Mouse (Mus musculus): ENCODE measurements around the gene Pigv. TPM values are rescaled to one million over a fixed set of nuclear protein-coding genes. Genes with fewer than 3 reads are reported as not detected.

Pigv gene
- polyA plus RNA-seq, 1 experiment from 2014 or later, result 20.7 TPM

DNA sequence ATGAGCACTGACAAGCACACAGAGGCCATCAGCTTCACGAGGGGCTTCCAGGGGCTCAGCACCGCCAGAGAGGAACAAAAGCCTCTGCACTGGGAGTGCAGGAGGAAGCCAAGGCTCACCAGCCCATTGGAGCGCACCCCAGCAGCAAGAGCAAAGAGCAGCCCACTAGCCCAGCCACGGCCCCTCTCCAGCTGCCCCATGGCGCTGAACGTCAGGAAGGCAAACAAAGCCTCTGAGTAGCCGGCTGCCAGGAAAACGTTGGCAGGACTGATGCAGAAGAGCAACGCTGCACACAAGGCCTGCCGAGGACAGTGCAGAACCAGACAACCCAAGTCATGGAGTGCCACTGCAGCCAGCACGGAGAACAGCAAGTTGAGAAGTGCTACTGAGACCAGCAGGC is 7.3 kb downstream of the Pigv start:
- H3K4me1 ChIP-seq (replicated peaks; ENCODE audit: control insufficient read depth, insufficient read depth, low read length), result peaks cover 26% of the 10 kb centered on the region
- WGBS, result 36% methylated on average over 11 of the region's 11 CpGs
- H3K4me3 ChIP-seq (ENCODE audit: low read length), result no peak overlapping the region
- ATAC-seq (ENCODE audit: low read depth), result no peak
- H3K27ac ChIP-seq (ENCODE audit: low read length), result no peak overlapping the region
- no peak overlapping the region; the same call in 1 of the 2 replicates for H3K9ac ChIP-seq (ENCODE audit: low read length)
- H3K27me3 ChIP-seq (ENCODE audit: control insufficient read depth, insufficient read depth, low read depth, low read length), result no peaks in the 10 kb centered on the region
- no peaks in the 10 kb centered on the region for H3K9me3 ChIP-seq (ENCODE audit: control insufficient read depth, low read length)
- no peak overlapping the region for H3K4me2 ChIP-seq (ENCODE audit: low read depth, low read length)
- peaks cover 12% of the 10 kb centered on the region for H3K36me3 ChIP-seq (ENCODE audit: control insufficient read depth, insufficient read depth, low read length)

DNA sequence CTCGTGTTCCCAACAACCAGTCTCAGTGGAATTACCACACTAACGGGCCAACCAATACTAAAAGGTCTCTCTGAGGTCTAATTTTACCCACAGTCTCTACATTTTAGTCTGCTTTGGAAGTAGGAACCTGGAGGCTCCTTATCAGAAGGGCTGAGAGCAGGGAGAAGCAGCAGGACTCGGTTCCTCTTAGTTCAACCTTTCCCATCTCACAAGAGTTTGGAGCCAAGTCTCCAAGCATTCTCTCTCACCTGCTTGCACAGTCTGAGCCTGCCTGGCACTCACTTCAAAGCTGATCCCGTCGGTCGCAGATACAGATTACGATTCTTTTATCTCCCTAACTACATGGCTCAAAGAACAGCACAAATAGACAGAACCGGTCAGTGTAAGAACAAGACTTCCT is 9.5 kb downstream of the Pigv start:
- H3K9me3 ChIP-seq (ENCODE audit: control insufficient read depth, low read length), result no peaks in the 10 kb centered on the region
- H3K36me3 ChIP-seq (ENCODE audit: control insufficient read depth, insufficient read depth, low read length), result peaks cover 12% of the 10 kb centered on the region
- H3K4me2 ChIP-seq (ENCODE audit: low read depth, low read length), result no peak overlapping the region
- 71% methylated on average over 8 of the region's 8 CpGs for WGBS
- H3K27ac ChIP-seq (ENCODE audit: low read length), result no peak overlapping the region
- no peak for ATAC-seq (ENCODE audit: low read depth)
- H3K4me3 ChIP-seq (ENCODE audit: low read length), result no peak overlapping the region
- H3K9ac ChIP-seq (ENCODE audit: low read length), result no peak overlapping the region
- peaks cover 38% of the 10 kb centered on the region for H3K4me1 ChIP-seq (replicated peaks; ENCODE audit: control insufficient read depth, insufficient read depth, low read length)
- H3K27me3 ChIP-seq (ENCODE audit: control insufficient read depth, insufficient read depth, low read depth, low read length), result no peaks in the 10 kb centered on the region

DNA sequence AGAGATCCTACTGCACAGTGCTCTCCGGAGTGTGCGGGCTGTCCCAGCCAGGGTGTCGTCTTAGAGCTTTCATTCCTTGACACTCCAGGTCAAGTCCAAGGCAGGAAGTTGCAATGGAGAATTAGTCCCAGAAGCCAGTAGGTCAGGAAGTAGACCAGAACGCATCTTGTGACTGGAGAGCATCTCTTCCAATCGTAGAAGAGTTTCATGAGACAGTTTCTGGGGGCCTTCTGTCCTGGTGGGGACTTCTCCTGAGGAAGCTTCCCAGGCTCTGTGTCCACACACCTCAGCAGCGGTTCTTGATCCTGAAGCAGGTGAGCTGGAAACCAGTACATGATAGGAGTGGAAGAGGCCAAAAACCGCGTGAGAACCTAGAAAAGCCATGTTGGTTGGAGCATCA is 10.0 kb downstream of the Pigv start:
- Histone ChIP-seq H3K4me1 (replicated peaks; ENCODE audit: control insufficient read depth, insufficient read depth, low read length) (peaks cover 38% of the 10 kb centered on the region), H3K27ac (ENCODE audit: low read length) (no peak overlapping the region), H3K9ac (ENCODE audit: low read length) (no peak overlapping the region), H3K27me3 (ENCODE audit: control insufficient read depth, insufficient read depth, low read depth, low read length) (no peaks in the 10 kb centered on the region), H3K4me3 (ENCODE audit: low read length) (no peak overlapping the region), H3K4me2 (ENCODE audit: low read depth, low read length) (no peak overlapping the region), H3K9me3 (ENCODE audit: control insufficient read depth, low read length) (no peaks in the 10 kb centered on the region), H3K36me3 (ENCODE audit: control insufficient read depth, insufficient read depth, low read length) (peaks cover 12% of the 10 kb centered on the region; the same call in 1 of the 2 replicates)
- ATAC-seq (ENCODE audit: low read depth), result no peak
- 82% methylated on average over 8 of the region's 8 CpGs for WGBS

DNA sequence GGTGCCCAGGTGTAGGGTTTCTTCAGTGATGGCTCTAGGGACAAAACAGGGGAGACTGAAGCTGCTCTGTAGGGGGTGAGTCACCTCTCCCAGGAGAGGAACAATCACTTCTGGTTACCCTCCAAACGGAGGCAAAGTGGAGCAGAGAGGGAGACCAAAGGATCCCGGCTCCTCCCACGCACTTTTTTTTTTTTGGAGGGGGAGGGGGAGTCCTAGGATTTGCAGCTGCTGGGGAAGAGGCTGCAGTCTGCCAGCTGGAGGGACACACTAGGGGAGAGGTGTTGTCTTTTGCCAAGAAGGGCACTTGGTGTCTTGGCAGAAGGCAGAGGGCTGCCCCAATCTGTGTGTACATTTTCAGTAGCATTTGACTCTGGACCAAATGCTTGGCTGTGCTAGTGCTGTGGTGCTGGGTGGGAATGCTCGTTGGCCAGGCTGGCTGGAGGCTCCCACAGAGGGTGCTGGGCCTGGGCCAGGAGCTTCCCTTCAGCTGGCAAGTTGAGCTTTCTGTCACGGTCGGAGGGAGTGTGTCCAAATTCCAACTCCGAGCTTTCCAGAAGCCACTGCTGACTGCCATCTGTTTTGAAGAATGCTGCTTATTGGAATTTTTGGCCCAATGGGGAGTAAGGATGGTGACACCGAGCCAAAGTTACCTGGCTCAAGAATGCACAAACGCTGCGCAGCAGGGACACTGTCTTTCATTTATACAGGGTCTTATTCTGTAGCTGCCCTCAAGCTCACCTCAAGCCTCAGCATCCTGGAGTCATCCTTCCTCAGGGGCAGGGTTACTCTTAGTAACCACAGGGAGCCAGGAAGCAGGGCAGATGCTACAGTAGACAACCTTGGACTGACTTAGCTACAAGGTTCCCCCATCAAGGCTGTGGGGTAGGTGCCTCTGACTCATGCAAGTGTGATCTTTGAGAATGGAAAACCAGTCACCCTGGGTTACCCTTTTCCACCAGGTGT is 12.0 kb downstream of the Pigv start:
- peak; percentile 88 for ATAC-seq (ENCODE audit: low read depth)
- peaks cover 37% of the 10 kb centered on the region for H3K4me1 ChIP-seq (replicated peaks; ENCODE audit: control insufficient read depth, insufficient read depth, low read length)
- H3K9me3 ChIP-seq (ENCODE audit: control insufficient read depth, low read length), result no peaks in the 10 kb centered on the region
- peaks cover 12% of the 10 kb centered on the region; the same call in 1 of the 2 replicates for H3K36me3 ChIP-seq (ENCODE audit: control insufficient read depth, insufficient read depth, low read length)
- peak overlapping the region; percentile 49 for H3K4me3 ChIP-seq (ENCODE audit: low read length)
- peak overlapping the region; percentile 71 for H3K9ac ChIP-seq (ENCODE audit: low read length)
- peak overlapping the region; percentile 100 for H3K27ac ChIP-seq (ENCODE audit: low read length)
- H3K4me2 ChIP-seq (ENCODE audit: low read depth, low read length), result peak overlapping the region; percentile 67
- no peaks in the 10 kb centered on the region for H3K27me3 ChIP-seq (ENCODE audit: control insufficient read depth, insufficient read depth, low read depth, low read length)
- 9% methylated on average over 10 of the region's 10 CpGs for WGBS

DNA sequence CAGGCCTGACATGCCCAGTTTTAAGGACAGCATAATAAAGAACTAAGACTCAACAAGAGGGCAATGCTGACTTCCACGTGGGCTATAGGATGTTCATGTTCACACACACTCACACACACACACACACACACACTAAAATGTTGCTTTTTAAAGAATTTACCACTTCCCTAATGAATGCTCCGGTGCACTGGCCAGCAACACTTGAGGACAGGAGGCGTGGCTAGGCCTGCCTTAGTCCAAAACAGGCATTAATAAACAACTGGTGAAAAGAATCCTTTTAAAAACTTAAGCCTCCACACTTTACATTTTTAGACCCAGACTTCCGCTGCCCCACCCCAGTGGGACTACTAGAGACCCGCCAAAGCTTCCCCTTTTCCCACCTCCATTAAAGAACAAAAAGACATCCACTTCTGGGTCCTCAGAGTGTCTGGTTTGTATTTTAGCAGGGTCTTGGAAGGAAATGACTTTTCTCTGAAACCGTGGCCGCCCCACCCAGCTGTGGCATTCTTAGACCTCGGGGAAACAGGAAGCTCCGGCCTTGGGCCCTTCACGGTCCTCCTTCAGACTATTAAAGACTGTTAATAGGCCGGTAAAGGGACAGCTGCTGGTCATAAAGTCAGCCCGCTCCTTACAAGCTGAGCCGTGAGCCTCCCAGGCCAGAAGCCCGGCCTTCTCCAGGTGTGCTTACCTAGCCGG is 12.8 kb downstream of the Pigv start:
- Histone ChIP-seq H3K4me3 (ENCODE audit: low read length) (peak overlapping the region; percentile 49), H3K27ac (ENCODE audit: low read length) (peak overlapping the region; percentile 100), H3K4me2 (ENCODE audit: low read depth, low read length) (peak overlapping the region; percentile 67), H3K36me3 (ENCODE audit: control insufficient read depth, insufficient read depth, low read length) (peaks cover 9% of the 10 kb centered on the region; the same call in 1 of the 2 replicates), H3K9ac (ENCODE audit: low read length) (peak overlapping the region; percentile 71), H3K4me1 (replicated peaks; ENCODE audit: control insufficient read depth, insufficient read depth, low read length) (peaks cover 31% of the 10 kb centered on the region), H3K27me3 (ENCODE audit: control insufficient read depth, insufficient read depth, low read depth, low read length) (no peaks in the 10 kb centered on the region), H3K9me3 (ENCODE audit: control insufficient read depth, low read length) (no peaks in the 10 kb centered on the region)
- WGBS, result 3% methylated on average over 15 of the region's 15 CpGs
- ATAC-seq (ENCODE audit: low read depth), result peak; percentile 63

DNA sequence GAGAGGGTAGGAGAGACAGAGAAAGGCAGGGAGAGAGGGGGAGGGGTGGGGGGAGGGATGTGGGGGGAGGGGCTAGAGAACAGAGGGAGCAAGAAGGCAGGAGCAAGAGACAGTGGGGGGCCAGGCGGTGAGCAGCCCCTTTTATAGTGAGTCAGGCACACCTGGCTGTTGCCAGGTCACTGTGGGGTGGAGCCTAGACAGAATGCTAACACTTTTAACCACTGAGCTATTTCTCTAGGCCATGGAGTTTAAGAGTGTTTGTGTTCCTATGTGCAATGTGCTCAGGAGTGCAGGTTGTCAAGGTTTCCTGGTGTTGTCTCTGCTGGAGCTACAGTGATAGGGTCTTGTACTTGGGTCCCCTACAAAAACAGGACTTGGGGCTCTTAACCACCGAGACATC is 13.7 kb downstream of the Pigv start:
- Histone ChIP-seq H3K4me3 (ENCODE audit: low read length) (no peak overlapping the region; the same call in 1 of the 2 replicates), H3K9ac (ENCODE audit: low read length) (peak overlapping the region; percentile 71; the same call in 1 of the 2 replicates), H3K27ac (ENCODE audit: low read length) (peak overlapping the region; percentile 100), H3K4me2 (ENCODE audit: low read depth, low read length) (peak overlapping the region; percentile 67), H3K4me1 (replicated peaks; ENCODE audit: control insufficient read depth, insufficient read depth, low read length) (peaks cover 31% of the 10 kb centered on the region), H3K9me3 (ENCODE audit: control insufficient read depth, low read length) (no peaks in the 10 kb centered on the region), H3K36me3 (ENCODE audit: control insufficient read depth, insufficient read depth, low read length) (peaks cover 9% of the 10 kb centered on the region; the same call in 1 of the 2 replicates), H3K27me3 (ENCODE audit: control insufficient read depth, insufficient read depth, low read depth, low read length) (no peaks in the 10 kb centered on the region)
- no peak for ATAC-seq (ENCODE audit: low read depth)
- WGBS, result 31% methylated on average over 2 of the region's 2 CpGs

DNA sequence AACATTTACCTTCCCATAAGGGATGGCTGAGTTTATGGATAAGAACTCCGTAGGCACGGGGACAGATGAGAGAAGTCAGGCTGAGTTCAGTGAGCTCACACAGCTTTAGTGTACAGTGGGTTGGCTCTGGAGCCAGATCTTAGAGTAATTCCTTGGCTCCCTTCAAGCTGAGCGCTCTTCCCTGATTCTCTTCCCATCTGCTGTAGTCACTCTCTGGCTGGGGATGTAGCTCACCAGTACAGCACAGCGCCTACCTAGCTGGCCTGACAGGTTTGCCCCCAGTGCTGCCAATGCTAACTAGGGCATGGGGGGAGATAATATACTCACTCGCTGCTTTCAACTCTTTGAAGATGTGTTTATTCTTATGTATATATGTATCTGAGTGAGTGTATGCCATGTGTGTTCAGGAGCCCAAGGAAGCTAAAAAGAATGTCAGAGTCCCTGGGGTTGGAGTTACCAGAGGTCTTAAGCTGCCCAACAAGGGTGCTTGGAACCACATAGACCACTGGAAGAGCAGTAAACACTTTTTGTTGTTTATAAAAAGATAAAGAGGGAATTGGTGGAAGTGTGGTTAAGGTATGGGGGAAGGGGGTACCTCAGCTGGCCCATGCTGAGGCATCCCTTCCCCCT is 14.5 kb downstream of the Pigv start:
- H3K9ac ChIP-seq (ENCODE audit: low read length), result no peak overlapping the region
- H3K9me3 ChIP-seq (ENCODE audit: control insufficient read depth, low read length), result no peaks in the 10 kb centered on the region
- WGBS, result 40% methylated on average over 5 of the region's 5 CpGs
- 0 out of 2 replicates have a peak overlapping the region, but pooled peaks have one; percentile 8 for H3K27ac ChIP-seq (ENCODE audit: low read length)
- H3K36me3 ChIP-seq (ENCODE audit: control insufficient read depth, insufficient read depth, low read length), result peaks cover 9% of the 10 kb centered on the region; the same call in 1 of the 2 replicates
- H3K4me3 ChIP-seq (ENCODE audit: low read length), result no peak overlapping the region
- peaks cover 31% of the 10 kb centered on the region for H3K4me1 ChIP-seq (replicated peaks; ENCODE audit: control insufficient read depth, insufficient read depth, low read length)
- no peak overlapping the region for H3K4me2 ChIP-seq (ENCODE audit: low read depth, low read length)
- no peaks in the 10 kb centered on the region for H3K27me3 ChIP-seq (ENCODE audit: control insufficient read depth, insufficient read depth, low read depth, low read length)
- no peak for ATAC-seq (ENCODE audit: low read depth)

DNA sequence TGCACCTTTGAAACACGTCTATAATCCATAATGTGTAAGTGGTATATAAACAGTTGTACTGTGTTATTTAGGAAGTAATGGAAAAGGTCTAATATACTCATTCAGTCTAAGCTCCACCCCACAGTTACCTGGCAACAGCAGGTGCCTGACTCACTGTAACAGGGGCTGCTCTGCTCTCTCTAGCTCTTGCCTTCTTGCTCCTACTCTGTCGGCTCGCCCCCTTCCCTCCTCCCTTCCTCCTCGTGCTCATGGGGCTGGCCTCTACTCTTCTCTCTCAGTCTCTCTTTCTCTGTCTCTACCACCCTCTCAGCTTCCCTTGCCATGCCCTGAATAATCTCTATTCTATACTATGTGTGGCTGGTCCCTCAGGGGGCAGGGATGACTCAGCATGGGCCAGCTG is 15.4 kb downstream of the Pigv start:
- peak overlapping the region; percentile 17; the same call in 1 of the 2 replicates for H3K27ac ChIP-seq (ENCODE audit: low read length)
- ATAC-seq (ENCODE audit: low read depth), result no peak

More for the DNA sequence above, 15.4 kb downstream of the Pigv start:
- Histone ChIP-seq H3K36me3 (ENCODE audit: control insufficient read depth, insufficient read depth, low read length) (peaks cover 2% of the 10 kb centered on the region; the same call in 1 of the 2 replicates), H3K9me3 (ENCODE audit: control insufficient read depth, low read length) (no peaks in the 10 kb centered on the region), H3K27me3 (ENCODE audit: control insufficient read depth, insufficient read depth, low read depth, low read length) (no peaks in the 10 kb centered on the region), H3K4me1 (replicated peaks; ENCODE audit: control insufficient read depth, insufficient read depth, low read length) (peaks cover 31% of the 10 kb centered on the region), H3K4me2 (ENCODE audit: low read depth, low read length) (no peak overlapping the region), H3K9ac (ENCODE audit: low read length) (no peak overlapping the region), H3K4me3 (ENCODE audit: low read length) (no peak overlapping the region)
- WGBS, result 21% methylated on average over 4 of the region's 4 CpGs
